Mouse (Mus musculus): ENCODE results near the gene Ikbke.

The Ikbke gene

GRCm38 (mm10) chr1:131238931-131239381 is 40.5 kb downstream of the Ikbke start:
- DNase-seq (ENCODE audit: low spot score): peak; percentile 88

- DNase-seq (ENCODE audit: low spot score): no peak
Observed at GRCm38 (mm10) chr1:131236077-131236476, 43.3 kb downstream of the Ikbke start.

- no peak for DNase-seq (ENCODE audit: low spot score)
Observed at GRCm38 (mm10) chr1:131233527-131233926, 45.9 kb downstream of the Ikbke start.

- DNase-seq (ENCODE audit: low spot score): no peak
Observed at GRCm38 (mm10) chr1:131228659-131229058, 50.7 kb downstream of the Ikbke start.

GRCm38 (mm10) chr1:131228225-131228624 is 51.2 kb downstream of the Ikbke start:
- DNase-seq (ENCODE audit: low spot score): no peak

- no peak for DNase-seq (ENCODE audit: low spot score)
Observed at GRCm38 (mm10) chr1:131224848-131225471, 54.4 kb downstream of the Ikbke start.

GRCm38 (mm10) chr1:131223345-131223744 is 56.1 kb downstream of the Ikbke start:
- DNase-seq (ENCODE audit: low spot score): no peak

- no peak for DNase-seq (ENCODE audit: low spot score)
Observed at GRCm38 (mm10) chr1:131221822-131222590, 57.4 kb downstream of the Ikbke start.

GRCm38 (mm10) chr1:131218933-131219332 is 60.5 kb downstream of the Ikbke start:
- DNase-seq (ENCODE audit: low spot score): no peak

- DNase-seq (ENCODE audit: low spot score): no peak
Observed at GRCm38 (mm10) chr1:131213361-131213760, 66.0 kb downstream of the Ikbke start.

GRCm38 (mm10) chr1:131212956-131213355 is 66.5 kb downstream of the Ikbke start:
- no peak for DNase-seq (ENCODE audit: low spot score)

GRCm38 (mm10) chr1:131211655-131212054 is 67.8 kb downstream of the Ikbke start:
- no peak for DNase-seq (ENCODE audit: low spot score)

GRCm38 (mm10) chr1:131209971-131210426 is 69.4 kb downstream of the Ikbke start:
- peak; percentile 79 for DNase-seq (ENCODE audit: low spot score)

GRCm38 (mm10) chr1:131208800-131209199 is 70.6 kb downstream of the Ikbke start:
- DNase-seq (ENCODE audit: low spot score): no peak

GRCm38 (mm10) chr1:131208081-131208480 is 71.3 kb downstream of the Ikbke start:
- DNase-seq (ENCODE audit: low spot score): no peak

GRCm38 (mm10) chr1:131207531-131207930 is 71.9 kb downstream of the Ikbke start:
- peak; percentile 66 for DNase-seq (ENCODE audit: low spot score)

GRCm38 (mm10) chr1:131206342-131206741 is 73.1 kb downstream of the Ikbke start:
- no peak for DNase-seq (ENCODE audit: low spot score)

GRCm38 (mm10) chr1:131204461-131204860 is 74.9 kb downstream of the Ikbke start:
- DNase-seq (ENCODE audit: low spot score): no peak
